ENCODE assay signal across 14 mouse cellular contexts in genomic region chr1:84155585-84155930, GRCm38 (mm10).
A peak's percentile ranks its signal among the peaks of the same experiment; 100 is the strongest.
DNase-seq lines count a peak whose midpoint lies in the region; ATAC-seq and TF ChIP-seq lines count a peak whose summit lies in the region.
"Had no signal": no experiment of that assay in that cellular context is flagged by ENCODE, and none has a peak within 500 bp of the region (broad histone marks: within the 10 kb centered on the region; RNA-seq: fewer than 3 reads in every experiment).

No protein-coding gene starts in this region.

- DNase-seq in layer of hippocampus, adult 2 months (ENCODE audit: low spot score in 2 of 2): no peak
- DNase-seq in layer of hippocampus, adult 9-11 months: no peak
- no peak for DNase-seq in hindbrain, embryonic 10.5 days (ENCODE audit: low spot score)
- DNase-seq in urinary bladder, adult 2 months (ENCODE audit: low spot score): no peak
- no peak for DNase-seq in lung, postnatal 0 days (ENCODE audit: low spot score)
- no peak for DNase-seq in adrenal gland, postnatal 36 days
- DNase-seq in kidney, postnatal 10 days: no peak
- DNase-seq: adrenal gland, adult 2 months; heart, postnatal 14 days; kidney, adult 9 months; left cerebral cortex, postnatal 4 days; right cerebral cortex, adult 18-20 months had no signal

- peak; percentile 61 for ATAC-seq in midbrain, embryonic 12.5 days (ENCODE audit: low FRiP score, low read depth)
- no peak for ATAC-seq in lung, postnatal 0 days

- H3K27ac ChIP-seq in layer of hippocampus, adult 2 months: peak overlapping the region; percentile 43; the same call in 1 of the 2 replicates
- peak overlapping the region; percentile 72 for H3K27ac ChIP-seq in hindbrain, embryonic 10.5 days
- H3K27ac ChIP-seq in midbrain, embryonic 12.5 days (replicated peaks): peak overlapping the region; percentile 71
- no peak overlapping the region for H3K27ac ChIP-seq in lung, postnatal 0 days (ENCODE audit: low read length)
- H3K27ac ChIP-seq: liver, embryonic 14.5 days had no signal

- no peak overlapping the region for H3K9ac ChIP-seq in midbrain, embryonic 12.5 days (replicated peaks)
- H3K9ac ChIP-seq in lung, postnatal 0 days (replicated peaks; ENCODE audit: low read depth): no peak overlapping the region
- H3K9ac ChIP-seq: liver, embryonic 14.5 days had no signal

- H3K4me3 ChIP-seq in layer of hippocampus, adult 2 months: no peak overlapping the region
- H3K4me3 ChIP-seq in hindbrain, embryonic 10.5 days: 0 out of 2 replicates have a peak overlapping the region, but pooled peaks have one; percentile 16
- no peak overlapping the region for H3K4me3 ChIP-seq in midbrain, embryonic 12.5 days
- no peak overlapping the region for H3K4me3 ChIP-seq in lung, postnatal 0 days (ENCODE audit: low read depth, low read length)

- H3K36me3 ChIP-seq in hindbrain, embryonic 10.5 days: no peaks in the 10 kb centered on the region
- H3K36me3 ChIP-seq in midbrain, embryonic 12.5 days: no peaks in the 10 kb centered on the region
- no peaks in the 10 kb centered on the region for H3K36me3 ChIP-seq in lung, postnatal 0 days (ENCODE audit: insufficient read depth, low read length)

- no peaks in the 10 kb centered on the region for H3K27me3 ChIP-seq in hindbrain, embryonic 10.5 days (ENCODE audit: insufficient read depth, poor library complexity, severe bottlenecking)
- H3K27me3 ChIP-seq in midbrain, embryonic 12.5 days: no peaks in the 10 kb centered on the region
- no peaks in the 10 kb centered on the region for H3K27me3 ChIP-seq in lung, postnatal 0 days (replicated peaks; ENCODE audit: insufficient read depth, low read length)

- no peaks in the 10 kb centered on the region for H3K9me3 ChIP-seq in hindbrain, embryonic 10.5 days
- H3K9me3 ChIP-seq in midbrain, embryonic 12.5 days: no peaks in the 10 kb centered on the region
- no peaks in the 10 kb centered on the region for H3K9me3 ChIP-seq in lung, postnatal 0 days (ENCODE audit: low read length)

- no peak for TF ChIP-seq EP300 in lung, postnatal 0 days (IDR thresholded peaks at IDR 0.05)

- H3K4me2 ChIP-seq in midbrain, embryonic 12.5 days (replicated peaks): peak overlapping the region; percentile 24; the same call in 1 of the 2 replicates
- H3K4me2 ChIP-seq in lung, postnatal 0 days (replicated peaks; ENCODE audit: low read depth, low read length): no peak overlapping the region

- TF ChIP-seq CTCF in layer of hippocampus, adult 2 months (conservative IDR thresholded peaks at IDR 0.05): no peak
- TF ChIP-seq CTCF in lung, postnatal 0 days (IDR thresholded peaks at IDR 0.05): no peak

- H3K4me1 ChIP-seq in hindbrain, embryonic 10.5 days (replicated peaks): peaks cover 7% of the 10 kb centered on the region
- H3K4me1 ChIP-seq in midbrain, embryonic 12.5 days: peaks cover 15% of the 10 kb centered on the region
- no peaks in the 10 kb centered on the region for H3K4me1 ChIP-seq in lung, postnatal 0 days (ENCODE audit: insufficient read depth, low read depth, low read length)

- WGBS in hindbrain, embryonic 10.5 days: 20% methylated on average over 2 of the region's 2 CpGs
- WGBS in midbrain, embryonic 12.5 days: 18% methylated on average over 2 of the region's 2 CpGs
- WGBS in lung, postnatal 0 days: 6% methylated on average over 2 of the region's 2 CpGs
